Mouse (Mus musculus) cerebellum, postnatal 10 days (tissue): ENCODE data around the gene Kcnab3.
A peak's percentile ranks its signal among the peaks of the same experiment; 100 is the strongest.

Experiments used
- DNase-seq, 2 experiments: peaks; one replicate each; pipeline ENCODE4 v3.0.0; 2021; ENCODE audit warnings: mixed read lengths in 2 of 2

Kcnab3 gene

GRCm38 (mm10) chr11:69371601-69372000 lies 45.5 kb downstream of the Kcnab3 start:
- DNase-seq: no peak

DNA sequence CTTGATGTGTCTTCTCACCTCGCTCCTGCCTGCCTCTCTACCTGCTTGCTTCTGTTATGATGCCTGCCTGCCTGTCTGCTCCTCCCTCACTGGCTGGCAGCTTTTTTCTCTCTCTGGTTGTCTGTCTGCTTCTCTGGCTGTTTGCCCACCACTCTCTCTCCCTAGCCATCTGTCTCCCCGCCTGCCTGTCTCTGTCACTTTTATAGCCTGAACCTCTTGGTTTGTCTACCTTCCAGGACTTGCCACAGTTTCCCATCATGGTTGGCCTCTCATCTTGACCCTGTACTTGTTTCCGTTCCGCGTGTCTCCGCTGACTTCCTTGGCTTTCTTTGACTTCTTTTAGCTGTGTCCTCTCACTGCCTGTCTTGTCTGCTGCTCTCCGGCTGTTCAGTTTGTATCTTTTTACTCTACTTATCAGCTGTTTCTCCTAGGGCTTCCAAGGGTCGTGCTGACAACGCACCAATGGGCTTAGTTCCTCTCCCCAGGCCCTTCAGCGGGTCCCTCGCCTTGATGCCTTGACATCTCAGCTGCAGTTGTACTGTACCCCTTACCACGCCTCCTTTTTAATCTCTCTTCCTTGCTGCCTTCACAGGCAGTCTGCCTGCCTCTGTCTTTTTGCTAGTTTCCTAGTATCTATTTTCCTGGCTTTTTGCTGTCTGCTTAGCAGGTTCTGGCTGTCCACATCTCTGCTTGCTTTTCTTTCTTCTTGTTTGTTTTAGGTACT lies 46.2 kb downstream of the Kcnab3 start:
- DNase-seq: peak; percentile 94 to 96

GRCm38 (mm10) chr11:69372780-69373170 lies 46.7 kb downstream of the Kcnab3 start:
- peak; percentile 42 to 69 for DNase-seq

DNA sequence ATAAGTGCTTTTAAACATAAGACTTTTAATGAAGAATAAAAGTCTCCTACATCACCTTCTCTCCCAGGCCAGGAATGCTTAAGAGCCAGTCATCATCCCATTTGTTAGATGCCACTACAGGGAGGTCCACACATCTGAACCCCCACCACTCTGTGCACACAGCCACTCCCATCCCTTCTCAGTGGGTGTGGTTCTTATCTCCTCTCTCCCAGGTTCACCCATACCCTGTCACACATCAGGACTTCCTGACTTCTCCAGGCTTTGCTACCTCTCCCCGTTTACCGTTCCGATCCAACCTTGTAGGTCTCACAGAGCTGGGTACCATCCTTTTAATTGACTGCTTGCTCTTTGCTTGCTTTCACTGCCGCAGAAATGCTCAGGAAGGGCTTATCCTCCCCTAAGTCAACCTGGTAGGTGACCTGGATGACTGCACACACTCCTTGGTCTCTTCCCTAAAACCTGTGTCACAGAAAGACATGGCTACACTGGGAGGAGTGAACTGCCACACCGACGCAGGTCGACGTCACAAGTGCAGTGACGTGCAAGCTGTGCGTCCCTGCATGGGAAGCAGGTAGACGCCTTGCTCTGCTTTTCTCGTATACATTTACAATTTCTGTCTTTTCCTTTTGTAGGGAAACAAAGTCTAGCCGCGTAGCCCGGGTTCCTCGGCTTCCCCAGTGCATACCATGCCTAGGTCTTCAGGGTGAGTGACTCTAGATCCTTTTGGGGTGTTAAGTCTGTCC lies 47.3 kb downstream of the Kcnab3 start:
- no peak for DNase-seq

GRCm38 (mm10) chr11:69375646-69376045 lies 49.6 kb downstream of the Kcnab3 start:
- no peak for DNase-seq

- no peak for DNase-seq
Observed at GRCm38 (mm10) chr11:69377766-69378165, 51.7 kb downstream of the Kcnab3 start.

- DNase-seq: no peak
Observed at GRCm38 (mm10) chr11:69379600-69379999, 53.5 kb downstream of the Kcnab3 start.

- peak; percentile 88 to 90 for DNase-seq
Observed at GRCm38 (mm10) chr11:69381356-69381755, 55.3 kb downstream of the Kcnab3 start.
